Mouse (Mus musculus) embryonic fibroblast, embryonic 13.5 days (primary cell): ENCODE measurements around the gene Cog2. TPM values are rescaled to one million over a fixed set of nuclear protein-coding genes. Genes with fewer than 3 reads are reported as not detected.

Experiments used
- H3K27ac ChIP-seq: 2 replicates; pipeline ENCODE4 v1.5.1; 2012; ENCODE audit warnings: low read length, control low read depth, inconsistent platforms; ENCODE audit not compliant: insufficient read depth
- H3K4me1 ChIP-seq: 2 replicates; pipeline ENCODE4 v1.6.1; 2011; ENCODE audit warnings: low read length; ENCODE audit not compliant: control insufficient read depth, insufficient read depth
- H3K4me3 ChIP-seq: 2 replicates; pipeline ENCODE4 v1.5.1; 2011; ENCODE audit warnings: mild to moderate bottlenecking, control low read depth, low read length; ENCODE audit not compliant: insufficient read depth
- CTCF ChIP-seq: IDR thresholded peaks from 2 replicates; pipeline ENCODE4 v1.5.1; 2011; ENCODE audit warnings: mild to moderate bottlenecking, control low read depth, low read length, moderate library complexity, borderline replicate concordance; ENCODE audit not compliant: insufficient read depth
- POLR2A ChIP-seq: IDR thresholded peaks from 2 replicates; pipeline ENCODE4 v1.6.1; 2011; ENCODE audit warnings: low read depth, mild to moderate bottlenecking, control low read depth, low read length, moderate library complexity
- polyA plus RNA-seq: library from polyadenylated mRNA; stranded (reverse); fragments of >200 nt; gene quantifications from 2 replicates; pipeline ENCODE4 v1.2.4, GENCODE M21; 2011; ENCODE audit warnings: low read depth; ENCODE audit not compliant: missing spikeins, insufficient read length

Cog2 gene
- polyA plus RNA-seq, 1 experiment, result 26.7 TPM

- Histone ChIP-seq H3K4me1 (no peaks in the 10 kb centered on the region), H3K4me3 (no peak overlapping the region), H3K27ac (no peak overlapping the region)
- TF ChIP-seq POLR2A, result no peak
- no peak for TF ChIP-seq CTCF
Observed at GRCm38 (mm10) chr8:124540906-124541305, 20.3 kb downstream of the Cog2 start.

- TF ChIP-seq CTCF (no peak), POLR2A (no peak)
- Histone ChIP-seq H3K4me1 (no peaks in the 10 kb centered on the region), H3K27ac (no peak overlapping the region), H3K4me3 (no peak overlapping the region)
Observed at GRCm38 (mm10) chr8:124542001-124542400, 21.4 kb downstream of the Cog2 start.

GRCm38 (mm10) chr8:124543272-124543671 is 22.7 kb downstream of the Cog2 start:
- Histone ChIP-seq H3K4me1 (no peaks in the 10 kb centered on the region), H3K4me3 (no peak overlapping the region), H3K27ac (no peak overlapping the region)
- TF ChIP-seq POLR2A (no peak), CTCF (no peak)

GRCm38 (mm10) chr8:124546371-124546770 is 25.8 kb downstream of the Cog2 start:
- H3K27ac ChIP-seq, result no peak overlapping the region
- no peak for TF ChIP-seq CTCF
- TF ChIP-seq POLR2A, result no peak
- H3K4me1 ChIP-seq, result no peaks in the 10 kb centered on the region
- H3K4me3 ChIP-seq, result no peak overlapping the region

GRCm38 (mm10) chr8:124546815-124547214 is 26.2 kb downstream of the Cog2 start:
- H3K4me1 ChIP-seq, result no peaks in the 10 kb centered on the region
- TF ChIP-seq POLR2A, result no peak
- no peak for TF ChIP-seq CTCF
- no peak overlapping the region for H3K4me3 ChIP-seq
- no peak overlapping the region for H3K27ac ChIP-seq

- no peak for TF ChIP-seq POLR2A
- TF ChIP-seq CTCF, result no peak
- Histone ChIP-seq H3K27ac (no peak overlapping the region), H3K4me3 (no peak overlapping the region), H3K4me1 (no peaks in the 10 kb centered on the region)
Observed at GRCm38 (mm10) chr8:124547269-124547668, 26.7 kb downstream of the Cog2 start.

GRCm38 (mm10) chr8:124548187-124548586 is 27.6 kb downstream of the Cog2 start:
- no peak overlapping the region for H3K4me3 ChIP-seq
- no peaks in the 10 kb centered on the region for H3K4me1 ChIP-seq
- TF ChIP-seq CTCF (no peak), POLR2A (no peak)

GRCm38 (mm10) chr8:124551011-124551661 is 30.6 kb downstream of the Cog2 start:
- TF ChIP-seq POLR2A, result no peak
- Histone ChIP-seq H3K4me1 (no peaks in the 10 kb centered on the region), H3K27ac (no peak overlapping the region), H3K4me3 (no peak overlapping the region)

More at GRCm38 (mm10) chr8:124548187-124548586, 27.6 kb downstream of the Cog2 start:
- no peak overlapping the region for H3K27ac ChIP-seq

- TF ChIP-seq CTCF (no peak), POLR2A (no peak)
- no peaks in the 10 kb centered on the region for H3K4me1 ChIP-seq
- no peak overlapping the region for H3K4me3 ChIP-seq
- no peak overlapping the region for H3K27ac ChIP-seq
Observed at GRCm38 (mm10) chr8:124555113-124555750, 34.7 kb downstream of the Cog2 start.

GRCm38 (mm10) chr8:124556164-124556563 is 35.6 kb downstream of the Cog2 start:
- Histone ChIP-seq H3K4me1 (no peaks in the 10 kb centered on the region), H3K4me3 (no peak overlapping the region), H3K27ac (no peak overlapping the region)
- TF ChIP-seq POLR2A (no peak), CTCF (no peak)

GRCm38 (mm10) chr8:124556658-124557057 is 36.1 kb downstream of the Cog2 start:
- Histone ChIP-seq H3K4me3 (no peak overlapping the region), H3K4me1 (no peaks in the 10 kb centered on the region), H3K27ac (no peak overlapping the region)
- no peak for TF ChIP-seq POLR2A
- no peak for TF ChIP-seq CTCF
